Mouse (Mus musculus) spleen, adult 2 months (tissue): ENCODE results near the gene Rps26.

Experiments
- CTCF ChIP-seq: fragments of 200-500 bp; IDR thresholded peaks from 2 replicates; pipeline ENCODE4 v1.5.1; 2011; ENCODE audit warnings: mild to moderate bottlenecking, inconsistent platforms; ENCODE audit not compliant: insufficient read depth, insufficient read length, insufficient replicate concordance; ENCODE audit errors: extremely low read depth
- POLR2A ChIP-seq: fragments of 200-500 bp; IDR thresholded peaks from 2 replicates; pipeline ENCODE4 v1.6.1; 2011; ENCODE audit warnings: low read depth, low read length, inconsistent platforms

DNA sequence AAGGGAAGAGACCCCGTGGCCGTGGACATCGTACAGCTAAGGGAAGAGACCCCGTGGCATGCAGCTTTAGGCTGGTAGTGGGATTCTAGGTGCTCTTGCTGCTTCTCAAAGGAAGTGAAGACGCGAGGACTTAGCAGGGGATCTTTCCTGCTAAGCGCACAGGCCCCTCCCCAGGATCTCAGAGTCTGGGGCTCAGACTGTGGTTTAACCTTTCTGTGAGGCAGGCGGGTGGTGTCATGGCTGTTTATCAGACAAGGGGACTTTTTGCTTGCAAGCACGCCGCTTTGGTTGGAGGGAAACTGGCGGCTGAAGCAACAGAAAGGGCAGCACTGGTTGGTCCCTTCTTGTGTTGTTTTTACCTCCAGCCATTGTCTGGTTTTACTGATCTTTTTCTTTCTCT, 10.5 kb upstream of the Rps26 start:
- no peak for TF ChIP-seq CTCF
- no peak for TF ChIP-seq POLR2A
